Mouse (Mus musculus) thymus, adult 2 months (tissue): ENCODE results near the gene Scyl3.

Experiments
- CTCF ChIP-seq: fragments of 200-500 bp; IDR thresholded peaks from 2 replicates; pipeline ENCODE4 v1.5.1; 2012; ENCODE audit warnings: mild to moderate bottlenecking, control low read depth, low read length, moderate library complexity, borderline replicate concordance; ENCODE audit not compliant: control insufficient read depth, poor library complexity, insufficient read depth; ENCODE audit errors: extremely low read depth
- POLR2A ChIP-seq: fragments of 200-500 bp; IDR thresholded peaks from 2 replicates; pipeline ENCODE4 v1.6.1; 2012; ENCODE audit warnings: mild to moderate bottlenecking, low read length, control low read depth, moderate library complexity; ENCODE audit not compliant: control insufficient read depth, poor library complexity, insufficient read depth; ENCODE audit errors: extremely low read depth

GRCm38 (mm10) chr1:163910785-163911184, 18.1 kb upstream of the Scyl3 start:
- TF ChIP-seq CTCF (no peak), POLR2A (no peak)
